Mouse (Mus musculus) midbrain, embryonic 11.5 days (tissue): ENCODE data around the gene Gm49355. TPM values are rescaled to one million over a fixed set of nuclear protein-coding genes. Genes with fewer than 3 reads are reported as not detected.
A peak's percentile ranks its signal among the peaks of the same experiment; 100 is the strongest.

Source experiments
- ATAC-seq: fragments of 200-750 bp; cut with Nextera tagmentation; 2 replicates; pipeline ENCODE4 v1.8.0; 2017; ENCODE audit warnings: moderate TSS enrichment, moderate library complexity; ENCODE audit not compliant: low FRiP score
- DNase-seq: peaks from one replicate; pipeline ENCODE4 v3.0.0; 2015; ENCODE audit warnings: low spot score; ENCODE audit errors: missing footprints
- H3K27ac ChIP-seq: fragments of 300-500 bp; sonication (generic); 2 replicates; pipeline ENCODE4 v1.5.1; 2014; ENCODE audit warnings: low read depth, low read length
- H3K27me3 ChIP-seq: fragments of 300-500 bp; sonication (generic); 2 replicates; pipeline ENCODE4 v1.6.1; 2014; ENCODE audit warnings: mild to moderate bottlenecking, low read length, moderate library complexity, mixed read lengths; ENCODE audit not compliant: control insufficient read depth, insufficient read depth
- H3K36me3 ChIP-seq: fragments of 300-500 bp; sonication (generic); 2 replicates; pipeline ENCODE4 v1.6.1; 2014; ENCODE audit warnings: mild to moderate bottlenecking, low read length, moderate library complexity, mixed read lengths; ENCODE audit not compliant: control insufficient read depth, insufficient read depth
- H3K4me1 ChIP-seq: fragments of 300-500 bp; sonication (generic); 2 replicates; pipeline ENCODE4 v1.6.1; 2014; ENCODE audit warnings: low read length; ENCODE audit not compliant: control insufficient read depth, insufficient read depth
- H3K4me2 ChIP-seq: fragments of 300-500 bp; sonication (generic); 2 replicates; pipeline ENCODE4 v1.6.1; 2014; ENCODE audit warnings: mild to moderate bottlenecking, moderate library complexity
- H3K4me3 ChIP-seq: fragments of 300-500 bp; sonication (generic); 2 replicates; pipeline ENCODE4 v1.5.1; 2014; ENCODE audit warnings: low read depth, low read length
- H3K9ac ChIP-seq: fragments of 300-500 bp; sonication (generic); 2 replicates; pipeline ENCODE4 v1.6.1; 2014; ENCODE audit warnings: low read length
- H3K9me3 ChIP-seq: fragments of 300-500 bp; sonication (generic); 2 replicates; pipeline ENCODE4 v1.6.1; 2016; ENCODE audit warnings: low read length; ENCODE audit not compliant: control insufficient read depth
- WGBS: fragments of 180-500 bp; shearing (Covaris S2); extraction: QIAGEN DNeasy Blood & Tissue Kit; methylation state at CpG from one replicate; pipeline ENCODE4 v1.1.7; 2014; 5-methylcytosine and 5-hydroxymethylcytosine counted together
- polyA plus RNA-seq: library from polyadenylated mRNA; unstranded; fragments of >200 nt; fragmentation: Nextera tagmentation; extraction: Ambion mirVana; gene quantifications from 2 replicates; pipeline ENCODE4 v1.2.1, GENCODE M21; 2014

Gene Gm49355
- polyA plus RNA-seq, 1 experiment from 2014 or later = 0.16 TPM

DNA sequence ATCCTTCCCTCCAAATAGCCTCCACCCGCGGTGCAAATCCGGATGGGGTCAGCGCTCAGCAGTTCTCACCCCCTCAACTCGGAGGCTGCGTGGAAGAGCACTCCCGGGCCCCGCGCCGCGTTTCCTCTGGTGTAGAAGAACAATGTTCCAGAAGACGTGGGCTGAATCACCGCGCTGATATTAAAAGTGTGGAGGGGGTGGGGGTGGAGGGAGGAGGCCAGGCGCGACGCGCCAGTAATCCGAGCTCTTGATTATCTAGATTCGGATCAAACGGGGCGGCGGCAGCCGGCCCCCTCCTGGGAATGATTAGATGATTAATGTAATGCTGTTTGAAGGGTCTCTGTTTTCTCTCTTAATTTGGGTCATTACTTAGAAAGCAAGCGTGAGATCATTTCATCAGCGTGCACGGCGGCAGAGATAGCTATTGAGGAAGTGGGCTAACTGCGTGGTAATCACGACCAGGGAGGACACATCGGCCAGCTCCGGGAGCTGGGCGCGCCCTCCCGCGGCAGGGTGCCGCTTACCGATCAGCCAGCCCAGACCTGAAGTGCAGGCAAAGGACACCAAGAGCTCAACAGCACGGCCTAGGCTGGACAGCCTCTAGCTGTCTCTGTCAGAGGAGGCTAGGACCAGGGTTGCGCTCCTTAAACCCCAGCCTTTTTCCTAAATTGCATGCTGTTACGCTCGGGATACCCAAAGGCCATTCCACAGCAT is 57.5 kb downstream of the Gm49355 start:
- H3K4me1 ChIP-seq = peaks cover 11% of the 10 kb centered on the region
- ATAC-seq (0 out of 2 replicates have a peak, but pooled peaks have one; percentile 15), DNase-seq (peak; percentile 95)
- H3K9ac ChIP-seq = no peak overlapping the region
- no peak overlapping the region for H3K4me3 ChIP-seq
- H3K27me3 ChIP-seq = peaks cover 99% of the 10 kb centered on the region
- no peak overlapping the region for H3K27ac ChIP-seq
- no peaks in the 10 kb centered on the region for H3K9me3 ChIP-seq
- under 1% methylated on average over 42 of the region's 42 CpGs for WGBS
- H3K4me2 ChIP-seq = peak overlapping the region; percentile 9; the same call in 1 of the 2 replicates
- no peaks in the 10 kb centered on the region for H3K36me3 ChIP-seq

DNA sequence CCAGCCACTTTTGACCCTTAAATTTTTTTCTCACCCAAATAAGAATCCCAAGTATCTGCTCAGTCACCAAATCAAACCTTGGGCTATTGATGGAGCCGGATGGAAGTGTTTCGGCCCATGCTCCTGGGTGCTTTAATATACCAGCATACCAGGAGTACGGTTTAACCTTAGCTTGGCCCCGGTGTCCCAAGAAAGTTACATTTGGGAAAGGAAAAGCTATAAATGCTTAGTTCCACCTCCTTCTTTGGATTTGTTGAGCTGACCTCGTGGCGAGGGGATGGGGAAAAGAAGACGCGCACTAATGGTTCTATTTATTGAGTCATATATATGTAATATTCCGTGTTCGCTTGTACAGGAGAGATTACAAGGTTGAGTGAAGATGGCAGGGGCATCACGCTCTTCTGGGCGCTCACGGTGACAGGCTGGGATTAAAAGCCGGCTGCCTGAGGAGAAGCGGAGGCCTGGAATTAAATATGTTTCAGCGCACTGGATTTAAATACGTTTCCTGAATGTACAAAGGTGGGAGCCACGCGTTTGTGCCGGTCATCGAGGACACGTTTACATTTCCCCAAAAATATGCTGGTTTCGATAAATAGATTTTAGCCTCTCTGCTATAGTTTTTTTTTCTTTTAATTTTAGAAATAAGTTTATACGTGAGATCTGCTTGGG is 58.1 kb downstream of the Gm49355 start:
- Histone ChIP-seq H3K9ac (no peak overlapping the region), H3K4me2 (no peak overlapping the region)
- peak; percentile 96 for DNase-seq

GRCm38 (mm10) chr14:12342458-12343131 is 58.8 kb downstream of the Gm49355 start:
- ATAC-seq = no peak
- DNase-seq = peak; percentile 96
- H3K9ac ChIP-seq = no peak overlapping the region
- peaks cover 99% of the 10 kb centered on the region for H3K27me3 ChIP-seq
- no peak overlapping the region for H3K4me2 ChIP-seq
- H3K27ac ChIP-seq = no peak overlapping the region
- no peak overlapping the region for H3K4me3 ChIP-seq
- no peaks in the 10 kb centered on the region for H3K36me3 ChIP-seq
- peaks cover 18% of the 10 kb centered on the region for H3K4me1 ChIP-seq
- WGBS = under 1% methylated on average over 23 of the region's 23 CpGs
- no peaks in the 10 kb centered on the region for H3K9me3 ChIP-seq

More for the DNA sequence above, 58.1 kb downstream of the Gm49355 start:
- Histone ChIP-seq H3K4me3 (no peak overlapping the region), H3K27me3 (peaks cover 99% of the 10 kb centered on the region), H3K36me3 (no peaks in the 10 kb centered on the region), H3K27ac (no peak overlapping the region), H3K4me1 (peaks cover 13% of the 10 kb centered on the region), H3K9me3 (no peaks in the 10 kb centered on the region)
- no peak for ATAC-seq
- 2% methylated on average over 24 of the region's 24 CpGs for WGBS

- H3K9ac ChIP-seq = no peak overlapping the region
- H3K4me1 ChIP-seq = peaks cover 15% of the 10 kb centered on the region
- ATAC-seq (no peak), DNase-seq (peak; percentile 94)
- 0 out of 2 replicates have a peak overlapping the region, but pooled peaks have one; percentile 21 for H3K4me3 ChIP-seq
- no peak overlapping the region for H3K4me2 ChIP-seq
- H3K36me3 ChIP-seq = no peaks in the 10 kb centered on the region
- H3K9me3 ChIP-seq = no peaks in the 10 kb centered on the region
- 1% methylated on average over 20 of the region's 20 CpGs for WGBS
- no peak overlapping the region for H3K27ac ChIP-seq
- H3K27me3 ChIP-seq = peaks cover 99% of the 10 kb centered on the region
Observed at GRCm38 (mm10) chr14:12343451-12343941, 59.7 kb downstream of the Gm49355 start.

GRCm38 (mm10) chr14:12344061-12344745 is 60.4 kb downstream of the Gm49355 start:
- no peak overlapping the region for H3K9ac ChIP-seq
- H3K4me1 ChIP-seq = peaks cover 15% of the 10 kb centered on the region
- 0 out of 2 replicates have a peak overlapping the region, but pooled peaks have one; percentile 19 for H3K4me2 ChIP-seq
- no peak overlapping the region for H3K27ac ChIP-seq
- no peaks in the 10 kb centered on the region for H3K36me3 ChIP-seq
- peaks cover 100% of the 10 kb centered on the region for H3K27me3 ChIP-seq
- WGBS = 2% methylated on average over 24 of the region's 24 CpGs
- peak; percentile 94 for DNase-seq
- peak overlapping the region; percentile 21 for H3K4me3 ChIP-seq
- no peaks in the 10 kb centered on the region for H3K9me3 ChIP-seq
- no peak for ATAC-seq

GRCm38 (mm10) chr14:12344746-12345240 is 61.0 kb downstream of the Gm49355 start:
- under 1% methylated on average over 37 of the region's 39 CpGs for WGBS
- H3K9ac ChIP-seq = no peak overlapping the region
- DNase-seq = peak; percentile 93

GRCm38 (mm10) chr14:12345241-12345921 is 61.6 kb downstream of the Gm49355 start:
- DNase-seq = peak; percentile 94
- Histone ChIP-seq H3K9me3 (no peaks in the 10 kb centered on the region), H3K27me3 (peaks cover 100% of the 10 kb centered on the region), H3K36me3 (no peaks in the 10 kb centered on the region), H3K4me1 (peaks cover 15% of the 10 kb centered on the region), H3K4me2 (peak overlapping the region; percentile 19; the same call in 1 of the 2 replicates), H3K4me3 (peak overlapping the region; percentile 21), H3K9ac (no peak overlapping the region), H3K27ac (no peak overlapping the region)
- ATAC-seq = no peak
- under 1% methylated on average over 40 of the region's 40 CpGs for WGBS

More at GRCm38 (mm10) chr14:12344746-12345240, 61.0 kb downstream of the Gm49355 start:
- Histone ChIP-seq H3K9me3 (no peaks in the 10 kb centered on the region), H3K27ac (no peak overlapping the region), H3K27me3 (peaks cover 100% of the 10 kb centered on the region), H3K4me2 (peak overlapping the region; percentile 19; the same call in 1 of the 2 replicates), H3K4me3 (peak overlapping the region; percentile 21; the same call in 1 of the 2 replicates), H3K36me3 (no peaks in the 10 kb centered on the region), H3K4me1 (peaks cover 15% of the 10 kb centered on the region)
- no peak for ATAC-seq
